Mouse (Mus musculus) hindbrain, embryonic 11.5 days (tissue): Measurements from ENCODE around the gene Usp4. TPM values are rescaled to one million over a fixed set of nuclear protein-coding genes. Genes with fewer than 3 reads are reported as not detected.

Experiments
- ATAC-seq: fragments of 200-750 bp; cut with Nextera tagmentation; 2 replicates; pipeline ENCODE4 v1.8.0; 2017; ENCODE audit warnings: mild to moderate bottlenecking, moderate TSS enrichment, moderate library complexity; ENCODE audit not compliant: low FRiP score
- DNase-seq: peaks from one replicate; pipeline ENCODE4 v3.0.0-alpha.2; 2015; ENCODE audit warnings: low spot score
- H3K27ac ChIP-seq: fragments of 300-500 bp; sonication (generic); 2 replicates; pipeline ENCODE4 v1.5.1; 2014; ENCODE audit warnings: mild to moderate bottlenecking, low read depth, low read length
- H3K27me3 ChIP-seq: fragments of 300-500 bp; sonication (generic); 2 replicates; pipeline ENCODE4 v1.6.1; 2014; ENCODE audit warnings: mild to moderate bottlenecking, low read length, moderate library complexity, mixed read lengths; ENCODE audit not compliant: control insufficient read depth, insufficient read depth
- H3K36me3 ChIP-seq: fragments of 300-500 bp; sonication (generic); 2 replicates; pipeline ENCODE4 v1.6.1; 2014; ENCODE audit warnings: mild to moderate bottlenecking, low read length, moderate library complexity, mixed read lengths; ENCODE audit not compliant: control insufficient read depth, insufficient read depth
- H3K4me1 ChIP-seq: fragments of 300-500 bp; sonication (generic); replicated peaks from 2 replicates; pipeline ENCODE4 v1.6.1; 2014; ENCODE audit warnings: low read length, mixed read lengths; ENCODE audit not compliant: control insufficient read depth, insufficient read depth
- H3K4me2 ChIP-seq: fragments of 300-500 bp; sonication (generic); replicated peaks from 2 replicates; pipeline ENCODE4 v1.6.1; 2014; ENCODE audit warnings: mild to moderate bottlenecking, low read depth, low read length
- H3K4me3 ChIP-seq: fragments of 300-500 bp; sonication (generic); 2 replicates; pipeline ENCODE4 v1.5.1; 2014; ENCODE audit warnings: low read depth, low read length
- H3K9ac ChIP-seq: fragments of 300-500 bp; sonication (generic); 2 replicates; pipeline ENCODE4 v1.6.1; 2014; ENCODE audit warnings: low read depth, low read length
- H3K9me3 ChIP-seq: fragments of 300-500 bp; sonication (generic); 2 replicates; pipeline ENCODE4 v1.6.1; 2016; ENCODE audit warnings: low read length; ENCODE audit not compliant: control insufficient read depth
- WGBS: fragments of 180-500 bp; shearing (Covaris S2); extraction: QIAGEN DNeasy Blood & Tissue Kit; methylation state at CpG from one replicate; pipeline ENCODE4 v1.1.7; 2014; 5-methylcytosine and 5-hydroxymethylcytosine counted together
- polyA plus RNA-seq: library from polyadenylated mRNA; unstranded; fragments of >200 nt; fragmentation: Nextera tagmentation; extraction: Ambion mirVana; gene quantifications from 2 replicates; pipeline ENCODE4 v1.2.1, GENCODE M21; 2014

The Usp4 gene
- polyA plus RNA-seq, 1 experiment from 2014 or later: 131 TPM

- no peaks in the 10 kb centered on the region for H3K9me3 ChIP-seq
- H3K36me3 ChIP-seq: no peaks in the 10 kb centered on the region
- no peak overlapping the region for H3K9ac ChIP-seq
- DNase-seq (no peak), ATAC-seq (no peak)
- 81% methylated on average over 9 of the region's 9 CpGs for WGBS
- H3K4me1 ChIP-seq: no peaks in the 10 kb centered on the region
- H3K27me3 ChIP-seq: no peaks in the 10 kb centered on the region
- no peak overlapping the region for H3K4me2 ChIP-seq
- H3K4me3 ChIP-seq: no peak overlapping the region
- H3K27ac ChIP-seq: no peak overlapping the region
These were observed 63.8 kb downstream of the Usp4 start for GRCm38 (mm10) chr9:108411381-108411942.

DNA sequence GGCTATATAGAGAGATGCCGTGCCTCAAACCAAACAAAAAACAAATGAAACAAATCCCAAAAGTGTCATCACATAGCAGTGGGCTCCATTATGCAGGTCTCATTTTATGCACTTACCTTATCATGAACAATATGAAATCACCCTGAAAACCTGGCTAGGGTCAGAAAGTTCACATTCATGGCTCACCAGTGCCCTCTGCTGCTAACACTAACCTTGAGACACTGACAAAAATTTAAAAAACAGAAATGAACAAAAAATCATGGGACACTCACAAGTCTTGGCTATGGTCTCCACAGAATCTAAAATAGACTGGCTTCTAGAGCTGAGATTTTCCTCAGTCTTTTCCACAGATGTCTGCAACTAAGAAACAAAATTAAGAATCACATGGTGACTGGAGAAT is 64.6 kb downstream of the Usp4 start:
- Histone ChIP-seq H3K9ac (no peak overlapping the region), H3K9me3 (no peaks in the 10 kb centered on the region), H3K4me2 (no peak overlapping the region), H3K27ac (no peak overlapping the region), H3K4me1 (no peaks in the 10 kb centered on the region), H3K4me3 (no peak overlapping the region), H3K36me3 (no peaks in the 10 kb centered on the region), H3K27me3 (no peaks in the 10 kb centered on the region)
- DNase-seq (no peak), ATAC-seq (no peak)
- WGBS: 81% methylated on average over 1 of the region's 1 CpGs

GRCm38 (mm10) chr9:108428384-108428783 is 80.7 kb downstream of the Usp4 start, which contains the start of gene Ccdc36:
Gene Ccdc36 (minus strand): TSS chr9:108428484.
- H3K4me3 ChIP-seq: no peak within 1 kb of the TSS
- DNase-seq: no peak
- no peak for ATAC-seq
- H3K27me3 ChIP-seq: no peaks in the 10 kb centered on the region
- H3K36me3 ChIP-seq: no peaks in the 10 kb centered on the region
- H3K9me3 ChIP-seq: no peaks in the 10 kb centered on the region
- no peak within 1 kb of the TSS for H3K4me2 ChIP-seq
- H3K4me1 ChIP-seq: no peaks in the 10 kb centered on the region
- H3K9ac ChIP-seq: no peak within 1 kb of the TSS
- H3K27ac ChIP-seq: no peak within 1 kb of the TSS

GRCm38 (mm10) chr9:108431431-108432067 is 83.9 kb downstream of the Usp4 start:
- H3K27ac ChIP-seq: no peak overlapping the region
- H3K9me3 ChIP-seq: no peaks in the 10 kb centered on the region
- no peaks in the 10 kb centered on the region for H3K27me3 ChIP-seq
- peak overlapping the region; percentile 32; the same call in 1 of the 2 replicates for H3K4me2 ChIP-seq
- H3K4me1 ChIP-seq: no peaks in the 10 kb centered on the region
- no peak overlapping the region for H3K9ac ChIP-seq
- 44% methylated on average over 32 of the region's 32 CpGs for WGBS
- H3K36me3 ChIP-seq: no peaks in the 10 kb centered on the region
- peak; percentile 47; the same call in 1 of the 2 replicates for ATAC-seq
- peak; percentile 69 for DNase-seq
- peak overlapping the region; percentile 17; the same call in 1 of the 2 replicates for H3K4me3 ChIP-seq

- no peak for ATAC-seq
- Histone ChIP-seq H3K27me3 (no peaks in the 10 kb centered on the region), H3K4me1 (no peaks in the 10 kb centered on the region), H3K9ac (no peak within 1 kb of the TSS), H3K27ac (no peak within 1 kb of the TSS), H3K36me3 (no peaks in the 10 kb centered on the region), H3K4me3 (no peak within 1 kb of the TSS), H3K4me2 (no peak within 1 kb of the TSS), H3K9me3 (no peaks in the 10 kb centered on the region)
- WGBS: 25% methylated on average over 3 of the region's 3 CpGs
- no peak for DNase-seq
These were observed 88.5 kb downstream of the Usp4 start, which contains the start of gene BC048562 for GRCm38 (mm10) chr9:108436182-108436581. Gene BC048562 (plus strand): TSS chr9:108436482.

GRCm38 (mm10) chr9:108439176-108439575 is 91.5 kb downstream of the Usp4 start:
- no peaks in the 10 kb centered on the region for H3K36me3 ChIP-seq
- no peak for DNase-seq
- no peaks in the 10 kb centered on the region for H3K4me1 ChIP-seq
- no peak overlapping the region for H3K9ac ChIP-seq
- H3K27me3 ChIP-seq: no peaks in the 10 kb centered on the region
- no peak overlapping the region for H3K4me2 ChIP-seq
- ATAC-seq: no peak
- no peak overlapping the region for H3K27ac ChIP-seq
- no peaks in the 10 kb centered on the region for H3K9me3 ChIP-seq
- 86% methylated on average over 6 of the region's 6 CpGs for WGBS
- H3K4me3 ChIP-seq: no peak overlapping the region

DNA sequence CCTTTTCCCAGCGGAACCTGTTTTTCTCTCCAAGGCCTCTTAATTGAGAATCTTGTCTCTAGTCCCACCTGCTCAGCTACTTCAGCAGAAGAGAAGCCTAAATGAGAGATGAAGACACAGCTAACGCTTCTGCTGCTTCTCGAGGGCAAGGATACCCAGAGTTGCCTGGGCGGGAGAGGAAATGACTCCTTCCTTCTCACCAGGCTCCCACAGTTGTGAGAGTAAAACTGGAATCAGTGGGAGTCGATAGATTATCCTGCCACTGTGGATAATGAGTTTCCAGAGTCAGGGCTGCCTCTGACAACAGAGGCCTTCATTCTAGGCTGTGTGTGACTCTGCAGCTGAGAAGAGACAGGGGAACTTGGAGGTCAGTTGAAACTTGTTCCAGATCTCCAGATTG is 92.8 kb downstream of the Usp4 start:
- no peak overlapping the region for H3K4me2 ChIP-seq
- H3K4me3 ChIP-seq: no peak overlapping the region
- WGBS: 84% methylated on average over 5 of the region's 5 CpGs
- DNase-seq (no peak), ATAC-seq (no peak)
- no peak overlapping the region for H3K9ac ChIP-seq
- H3K27me3 ChIP-seq: no peaks in the 10 kb centered on the region; the same call in 1 of the 2 replicates
- H3K27ac ChIP-seq: no peak overlapping the region
- H3K9me3 ChIP-seq: no peaks in the 10 kb centered on the region
- H3K4me1 ChIP-seq: no peaks in the 10 kb centered on the region
- H3K36me3 ChIP-seq: no peaks in the 10 kb centered on the region

- Histone ChIP-seq H3K9ac (no peak overlapping the region), H3K9me3 (no peaks in the 10 kb centered on the region), H3K27me3 (no peaks in the 10 kb centered on the region; the same call in 1 of the 2 replicates), H3K4me2 (no peak overlapping the region), H3K27ac (no peak overlapping the region), H3K4me3 (no peak overlapping the region), H3K36me3 (no peaks in the 10 kb centered on the region), H3K4me1 (no peaks in the 10 kb centered on the region)
- DNase-seq: no peak
- no peak for ATAC-seq
- 91% methylated on average over 11 of the region's 11 CpGs for WGBS
These were observed 93.7 kb downstream of the Usp4 start for GRCm38 (mm10) chr9:108441236-108441919.
